Mouse (Mus musculus): ENCODE results near the gene Col11a1. TPM values are rescaled to one million over a fixed set of nuclear protein-coding genes. Genes with fewer than 3 reads are reported as not detected.

The Col11a1 gene
- polyA plus RNA-seq, 2 experiments = 172 to 275 TPM

DNA sequence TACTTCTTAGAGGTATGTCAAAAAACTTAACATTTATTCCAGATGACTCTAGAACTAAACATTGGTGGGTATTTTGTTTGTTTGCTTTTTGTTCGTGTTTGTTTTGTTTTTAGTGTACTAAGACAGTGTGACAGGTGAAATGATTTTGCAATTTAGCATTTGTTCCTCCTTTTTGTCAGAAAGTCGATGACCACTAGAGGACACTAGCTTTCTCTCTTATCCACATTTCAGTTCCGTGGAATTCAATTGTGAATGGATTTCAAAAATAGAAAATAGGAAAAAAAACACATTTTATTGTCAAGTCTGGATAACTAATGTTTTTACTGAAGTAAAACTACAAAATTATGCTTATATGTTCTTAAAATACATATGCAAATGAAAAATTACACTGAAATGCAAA lies 116.8 kb downstream of the Col11a1 start:
- H3K27me3 ChIP-seq (ENCODE audit: control insufficient read depth, insufficient read depth, low read length) = no peaks in the 10 kb centered on the region
- H3K4me3 ChIP-seq (replicated peaks; ENCODE audit: low read length) = no peak overlapping the region
- no peak overlapping the region for H3K27ac ChIP-seq (replicated peaks; ENCODE audit: low read depth, low read length)
- WGBS = 24% methylated on average over 3 of the region's 3 CpGs
- H3K4me1 ChIP-seq (ENCODE audit: control insufficient read depth, insufficient read depth, low read length) = no peaks in the 10 kb centered on the region
- H3K36me3 ChIP-seq (ENCODE audit: control insufficient read depth, insufficient read depth, low read length) = peaks cover 13% of the 10 kb centered on the region
- no peak overlapping the region for H3K4me2 ChIP-seq (replicated peaks; ENCODE audit: low read depth, low read length, severe bottlenecking)
- no peaks in the 10 kb centered on the region for H3K9me3 ChIP-seq (ENCODE audit: control insufficient read depth, low read length)
- no peak for TF ChIP-seq POLR2A (IDR thresholded peaks at IDR 0.05; ENCODE audit: borderline replicate concordance, extremely low read depth, insufficient read depth, insufficient read length)
- DNase-seq (ENCODE audit: low spot score) (peak; percentile 11), ATAC-seq (ENCODE audit: low FRiP score, low read depth) (no peak)
- H3K9ac ChIP-seq (ENCODE audit: low read depth, low read length, severe bottlenecking) = no peak overlapping the region

DNA sequence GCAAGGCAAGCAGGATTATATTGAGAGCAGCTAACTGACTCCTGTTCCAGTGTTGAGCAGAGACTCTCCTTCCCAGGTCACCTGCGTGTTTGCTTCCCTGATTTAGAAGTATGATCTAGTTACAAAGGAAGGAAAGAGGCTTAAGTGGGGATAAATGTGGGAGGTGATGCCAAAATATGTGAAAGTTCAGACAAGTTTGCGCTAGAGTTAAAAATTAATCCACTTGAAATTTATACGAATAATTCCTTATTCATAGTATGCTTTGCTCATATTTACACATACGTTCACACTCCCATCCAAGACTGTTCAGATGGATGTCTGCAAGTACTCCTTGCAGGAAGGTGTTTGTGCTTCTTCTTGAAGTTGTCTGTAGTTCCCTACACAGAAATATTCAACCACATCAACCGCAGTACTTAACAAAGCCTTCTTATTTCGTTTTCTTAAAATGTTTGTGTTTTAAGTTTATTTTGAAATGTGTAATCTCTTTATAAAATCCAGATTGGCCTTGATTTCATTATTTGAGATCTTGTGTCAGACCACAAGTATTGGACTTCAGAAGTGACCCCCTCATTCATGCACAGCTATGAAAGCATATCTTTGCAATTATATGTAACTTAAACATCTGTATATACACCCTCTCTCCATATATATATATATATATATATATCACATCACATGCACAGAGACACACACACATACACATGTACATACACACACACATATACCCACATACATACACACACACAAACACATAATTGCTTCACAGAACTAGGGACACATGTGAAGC lies 167.8 kb downstream of the Col11a1 start:
- Histone ChIP-seq H3K4me1 (ENCODE audit: control insufficient read depth, insufficient read depth, low read length) (no peaks in the 10 kb centered on the region), H3K4me3 (replicated peaks; ENCODE audit: low read length) (no peak overlapping the region), H3K27me3 (ENCODE audit: control insufficient read depth, insufficient read depth, low read length) (no peaks in the 10 kb centered on the region), H3K4me2 (replicated peaks; ENCODE audit: low read depth, low read length, severe bottlenecking) (no peak overlapping the region), H3K9ac (ENCODE audit: low read depth, low read length, severe bottlenecking) (no peak overlapping the region), H3K27ac (replicated peaks; ENCODE audit: low read depth, low read length) (no peak overlapping the region), H3K9me3 (ENCODE audit: control insufficient read depth, low read length) (no peaks in the 10 kb centered on the region), H3K36me3 (ENCODE audit: control insufficient read depth, insufficient read depth, low read length) (peaks cover 21% of the 10 kb centered on the region)
- 91% methylated on average over 6 of the region's 6 CpGs for WGBS
- ATAC-seq (ENCODE audit: low FRiP score, low read depth) = no peak
- no peak for DNase-seq (ENCODE audit: low spot score)
- no peak for TF ChIP-seq POLR2A (IDR thresholded peaks at IDR 0.05; ENCODE audit: borderline replicate concordance, extremely low read depth, insufficient read depth, insufficient read length)

DNA sequence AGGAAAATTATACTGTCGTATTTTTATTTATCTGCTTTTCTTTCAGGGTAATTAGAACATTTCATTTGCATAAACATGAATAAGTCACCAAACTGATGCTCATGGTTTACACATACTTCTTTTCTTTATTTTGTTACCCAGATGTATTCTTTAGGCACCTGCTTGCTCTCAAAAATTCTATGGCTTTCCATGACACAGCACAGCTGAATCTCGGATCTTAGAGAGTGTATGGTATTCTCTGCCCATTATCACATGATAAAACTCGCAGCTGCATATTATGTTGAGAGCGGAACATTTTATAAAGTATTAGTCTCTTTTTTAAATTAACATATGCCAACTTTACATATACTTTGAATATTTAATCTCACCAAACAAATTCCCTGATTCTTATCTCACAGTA lies 181.9 kb downstream of the Col11a1 start:
- Histone ChIP-seq H3K36me3 (ENCODE audit: control insufficient read depth, insufficient read depth, low read length) (peaks cover 28% of the 10 kb centered on the region), H3K27ac (replicated peaks; ENCODE audit: low read depth, low read length) (no peak overlapping the region), H3K9ac (ENCODE audit: low read depth, low read length, severe bottlenecking) (no peak overlapping the region), H3K4me2 (replicated peaks; ENCODE audit: low read depth, low read length, severe bottlenecking) (no peak overlapping the region), H3K4me1 (ENCODE audit: control insufficient read depth, insufficient read depth, low read length) (no peaks in the 10 kb centered on the region), H3K9me3 (ENCODE audit: control insufficient read depth, low read length) (no peaks in the 10 kb centered on the region), H3K27me3 (ENCODE audit: control insufficient read depth, insufficient read depth, low read length) (no peaks in the 10 kb centered on the region), H3K4me3 (replicated peaks; ENCODE audit: low read length) (no peak overlapping the region)
- TF ChIP-seq POLR2A (IDR thresholded peaks at IDR 0.05; ENCODE audit: borderline replicate concordance, extremely low read depth, insufficient read depth, insufficient read length) = no peak
- WGBS = 83% methylated on average over 4 of the region's 4 CpGs
- ATAC-seq (ENCODE audit: low FRiP score, low read depth) (no peak), DNase-seq (ENCODE audit: low spot score) (no peak)

DNA sequence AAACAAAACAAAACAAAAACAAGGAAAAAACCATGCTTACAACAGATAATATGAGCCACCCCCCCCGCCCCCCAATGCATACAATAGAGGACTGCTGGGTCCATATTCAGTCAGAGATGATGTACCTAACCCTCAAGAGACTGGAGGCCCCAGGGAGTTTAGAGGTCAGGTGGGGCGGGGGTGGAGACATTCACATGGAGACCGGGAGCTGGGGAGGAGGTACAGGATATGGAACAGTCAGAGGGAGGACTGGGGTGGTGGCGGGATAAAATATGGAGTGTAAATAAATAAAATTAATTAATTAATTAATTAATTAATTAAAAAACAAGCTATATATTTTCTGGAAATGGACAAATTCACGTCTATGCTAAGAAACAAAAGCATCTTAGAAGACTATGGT lies 185.8 kb downstream of the Col11a1 start:
- TF ChIP-seq POLR2A (IDR thresholded peaks at IDR 0.05; ENCODE audit: borderline replicate concordance, extremely low read depth, insufficient read depth, insufficient read length) = no peak
- H3K4me1 ChIP-seq (ENCODE audit: control insufficient read depth, insufficient read depth, low read length) = no peaks in the 10 kb centered on the region
- H3K36me3 ChIP-seq (ENCODE audit: control insufficient read depth, insufficient read depth, low read length) = peaks cover 30% of the 10 kb centered on the region
- H3K4me2 ChIP-seq (replicated peaks; ENCODE audit: low read depth, low read length, severe bottlenecking) = no peak overlapping the region
- WGBS = 87% methylated on average over 5 of the region's 5 CpGs
- no peaks in the 10 kb centered on the region for H3K27me3 ChIP-seq (ENCODE audit: control insufficient read depth, insufficient read depth, low read length)
- ATAC-seq (ENCODE audit: low FRiP score, low read depth) (no peak), DNase-seq (ENCODE audit: low spot score) (no peak)
- H3K9me3 ChIP-seq (ENCODE audit: control insufficient read depth, low read length) = no peaks in the 10 kb centered on the region
- H3K4me3 ChIP-seq (replicated peaks; ENCODE audit: low read length) = no peak overlapping the region
- H3K9ac ChIP-seq (ENCODE audit: low read depth, low read length, severe bottlenecking) = no peak overlapping the region
- no peak overlapping the region for H3K27ac ChIP-seq (replicated peaks; ENCODE audit: low read depth, low read length)

DNA sequence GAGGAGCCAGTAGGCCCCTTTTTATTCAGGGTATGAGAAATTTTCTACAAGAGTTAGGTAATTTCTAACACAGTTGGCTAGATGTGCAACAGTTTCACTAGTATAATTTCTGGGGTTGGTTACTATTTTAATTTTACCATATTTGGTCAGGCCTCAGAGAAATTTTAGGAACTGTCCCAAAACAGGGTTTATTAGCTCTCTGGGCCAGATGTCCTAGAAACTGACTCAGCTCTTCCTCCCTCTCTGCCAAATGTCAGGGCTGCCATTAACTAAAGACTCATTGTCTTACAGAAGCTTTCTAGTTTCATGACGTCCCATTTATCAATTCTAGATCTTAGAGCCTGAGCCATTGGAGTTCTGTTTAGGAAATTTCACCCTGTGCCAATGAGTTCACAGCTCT lies 199.2 kb downstream of the Col11a1 start:
- no peak overlapping the region for H3K4me2 ChIP-seq (replicated peaks; ENCODE audit: low read depth, low read length, severe bottlenecking)
- H3K27me3 ChIP-seq (ENCODE audit: control insufficient read depth, insufficient read depth, low read length) = no peaks in the 10 kb centered on the region
- no peak for TF ChIP-seq POLR2A (IDR thresholded peaks at IDR 0.05; ENCODE audit: borderline replicate concordance, extremely low read depth, insufficient read depth, insufficient read length)
- no peaks in the 10 kb centered on the region for H3K36me3 ChIP-seq (ENCODE audit: control insufficient read depth, insufficient read depth, low read length)
- DNase-seq (ENCODE audit: low spot score) = no peak
- no peak overlapping the region for H3K4me3 ChIP-seq (replicated peaks; ENCODE audit: low read length)
- H3K9me3 ChIP-seq (ENCODE audit: control insufficient read depth, low read length) = no peaks in the 10 kb centered on the region
- no peaks in the 10 kb centered on the region for H3K4me1 ChIP-seq (ENCODE audit: control insufficient read depth, insufficient read depth, low read length)
- WGBS = 55% methylated on average over 1 of the region's 1 CpGs
- ATAC-seq (ENCODE audit: low FRiP score, low read depth) = no peak
- no peak overlapping the region for H3K9ac ChIP-seq (ENCODE audit: low read depth, low read length, severe bottlenecking)
- no peak overlapping the region for H3K27ac ChIP-seq (replicated peaks; ENCODE audit: low read depth, low read length)

All from limb, embryonic 14.5 days (tissue).